Mouse (Mus musculus): ENCODE measurements around the gene Wnt3. TPM values are rescaled to one million over a fixed set of nuclear protein-coding genes. Genes with fewer than 3 reads are reported as not detected.

Wnt3 gene
- polyA plus RNA-seq, 1 experiment from 2014 or later = 0.31 TPM

GRCm38 (mm10) chr11:103862951-103863350 is 89.0 kb downstream of the Wnt3 start:
- H3K36me3 ChIP-seq (ENCODE audit: control insufficient read depth, insufficient read depth, low read length) = peaks cover 32% of the 10 kb centered on the region
- no peak overlapping the region for H3K4me2 ChIP-seq (ENCODE audit: low read length)
- ATAC-seq (replicated peaks; ENCODE audit: low FRiP score, low TSS enrichment, low read depth) (no peak), DNase-seq (ENCODE audit: low spot score) (no peak)
- H3K9ac ChIP-seq (ENCODE audit: low read length) = no peak overlapping the region
- H3K27ac ChIP-seq (ENCODE audit: low read depth) = no peak overlapping the region
- no peaks in the 10 kb centered on the region for H3K9me3 ChIP-seq (ENCODE audit: control insufficient read depth, low read length)
- H3K27me3 ChIP-seq (replicated peaks; ENCODE audit: control insufficient read depth, insufficient read depth, low read length) = no peaks in the 10 kb centered on the region
- no peak overlapping the region for H3K4me3 ChIP-seq (ENCODE audit: low read depth, low read length)
- 76% methylated on average over 8 of the region's 8 CpGs for WGBS
- H3K4me1 ChIP-seq (replicated peaks; ENCODE audit: control insufficient read depth, insufficient read depth, low read length) = no peaks in the 10 kb centered on the region

- 85% methylated on average over 4 of the region's 4 CpGs for WGBS
- Histone ChIP-seq H3K27me3 (replicated peaks; ENCODE audit: control insufficient read depth, insufficient read depth, low read length) (no peaks in the 10 kb centered on the region), H3K9ac (ENCODE audit: low read length) (no peak overlapping the region)
These were observed 90.5 kb downstream of the Wnt3 start for GRCm38 (mm10) chr11:103864486-103864885.

DNA sequence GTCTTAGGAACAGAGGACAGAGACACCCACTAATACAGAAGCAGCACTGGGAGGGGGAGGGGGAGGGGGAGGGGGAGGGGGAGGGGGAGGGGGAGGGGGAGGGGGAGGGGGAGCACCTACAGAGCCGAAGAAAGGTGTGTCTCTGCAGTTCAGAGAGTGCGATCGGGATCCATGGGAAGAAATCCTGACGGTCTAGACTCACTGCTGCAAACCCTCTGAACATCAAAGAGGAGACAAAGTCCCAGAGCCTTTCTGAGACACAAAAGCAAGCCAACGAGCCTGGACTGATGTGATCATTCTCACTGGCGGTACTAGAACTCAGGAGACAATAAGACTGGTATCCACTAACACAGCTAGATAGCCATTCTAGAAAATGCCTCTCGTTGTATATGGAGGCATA is 91.4 kb downstream of the Wnt3 start:
- WGBS = 78% methylated on average over 7 of the region's 7 CpGs
- Histone ChIP-seq H3K9me3 (ENCODE audit: control insufficient read depth, low read length) (no peaks in the 10 kb centered on the region), H3K9ac (ENCODE audit: low read length) (no peak overlapping the region), H3K27ac (ENCODE audit: low read depth) (no peak overlapping the region), H3K4me1 (replicated peaks; ENCODE audit: control insufficient read depth, insufficient read depth, low read length) (no peaks in the 10 kb centered on the region), H3K4me3 (ENCODE audit: low read depth, low read length) (no peak overlapping the region), H3K27me3 (replicated peaks; ENCODE audit: control insufficient read depth, insufficient read depth, low read length) (no peaks in the 10 kb centered on the region), H3K36me3 (ENCODE audit: control insufficient read depth, insufficient read depth, low read length) (peaks cover 22% of the 10 kb centered on the region), H3K4me2 (ENCODE audit: low read length) (no peak overlapping the region)
- ATAC-seq (replicated peaks; ENCODE audit: low FRiP score, low TSS enrichment, low read depth) (no peak), DNase-seq (ENCODE audit: low spot score) (no peak)

More at GRCm38 (mm10) chr11:103864486-103864885, 90.5 kb downstream of the Wnt3 start:
- H3K27ac ChIP-seq (ENCODE audit: low read depth) = no peak overlapping the region
- H3K4me1 ChIP-seq (replicated peaks; ENCODE audit: control insufficient read depth, insufficient read depth, low read length) = no peaks in the 10 kb centered on the region
- no peak for ATAC-seq (replicated peaks; ENCODE audit: low FRiP score, low TSS enrichment, low read depth)
- no peak overlapping the region for H3K4me2 ChIP-seq (ENCODE audit: low read length)
- DNase-seq (ENCODE audit: low spot score) = no peak
- H3K9me3 ChIP-seq (ENCODE audit: control insufficient read depth, low read length) = no peaks in the 10 kb centered on the region
- H3K36me3 ChIP-seq (ENCODE audit: control insufficient read depth, insufficient read depth, low read length) = peaks cover 22% of the 10 kb centered on the region
- H3K4me3 ChIP-seq (ENCODE audit: low read depth, low read length) = no peak overlapping the region

Other genes starting within 250 kb of the Wnt3 start
- not detected in 2 replicates for gene Gm884, start 153.0 kb upstream of the Wnt3 start, polyA plus RNA-seq (2014; fragmentation: Nextera tagmentation; extraction: Ambion mirVana)
- not detected in 2 replicates for gene Lyzl6, start 135.3 kb upstream of the Wnt3 start, polyA plus RNA-seq (2014; fragmentation: Nextera tagmentation; extraction: Ambion mirVana)
- not detected in 2 replicates for gene Rprml, start 124.6 kb upstream of the Wnt3 start, polyA plus RNA-seq (2014; fragmentation: Nextera tagmentation; extraction: Ambion mirVana)
- gene Gosr2, start 76.3 kb upstream of the Wnt3 start, polyA plus RNA-seq (2014; fragmentation: Nextera tagmentation; extraction: Ambion mirVana) = 62.8 and 69.3 TPM in 2 replicates
- gene Wnt9b, start 24.3 kb upstream of the Wnt3 start, polyA plus RNA-seq (2014; fragmentation: Nextera tagmentation; extraction: Ambion mirVana) = 0.08 TPM in 1 of 2 replicates, not detected in the other
- 40.8 and 46.6 TPM in 2 replicates for gene Nsf, start 179.9 kb downstream of the Wnt3 start, polyA plus RNA-seq (2014; fragmentation: Nextera tagmentation; extraction: Ambion mirVana)
- gene Arf2, start 192.6 kb downstream of the Wnt3 start, polyA plus RNA-seq (2014; fragmentation: Nextera tagmentation; extraction: Ambion mirVana) = 48.8 and 57.5 TPM in 2 replicates